Mouse (Mus musculus) embryonic facial prominence, embryonic 14.5 days (tissue): ENCODE measurements at regions not wholly inside any gene's neighbourhood (a gene's known extent, or its start where the extent isn't known, plus 50 kb on each side); places are given as distances from the start of the nearest gene placed in this dataset.

Source experiments
- ATAC-seq: fragments of 200-750 bp; cut with Nextera tagmentation; 2 replicates; pipeline ENCODE4 v1.8.0; 2017; ENCODE audit warnings: low read depth, moderate number of reproducible peaks, moderate TSS enrichment
- DNase-seq: peaks from one replicate; pipeline ENCODE4 v3.0.0-alpha.2; 2015; ENCODE audit warnings: low spot score
- H3K27ac ChIP-seq: fragments of 300-500 bp; sonication (generic); replicated peaks from 2 replicates; pipeline ENCODE4 v1.5.1; 2014; ENCODE audit warnings: low read depth, mild to moderate bottlenecking, low read length, moderate library complexity
- H3K27me3 ChIP-seq: fragments of 300-500 bp; sonication (generic); replicated peaks from 2 replicates; pipeline ENCODE4 v1.6.1; 2014; ENCODE audit warnings: low read length; ENCODE audit not compliant: control insufficient read depth, insufficient read depth
- H3K36me3 ChIP-seq: fragments of 300-500 bp; sonication (generic); 2 replicates; pipeline ENCODE4 v1.6.1; 2014; ENCODE audit warnings: low read length, mixed read lengths; ENCODE audit not compliant: control insufficient read depth, insufficient read depth
- H3K4me1 ChIP-seq: fragments of 300-500 bp; sonication (generic); 2 replicates; pipeline ENCODE4 v1.6.1; 2014; ENCODE audit warnings: antibody characterized with exemption, low read length; ENCODE audit not compliant: control insufficient read depth, insufficient read depth
- H3K4me2 ChIP-seq: fragments of 300-500 bp; sonication (generic); 2 replicates; pipeline ENCODE4 v1.6.1; 2014; ENCODE audit warnings: low read depth, mild to moderate bottlenecking, low read length, moderate library complexity, mixed read lengths
- H3K4me3 ChIP-seq: fragments of 300-500 bp; sonication (generic); 2 replicates; pipeline ENCODE4 v1.5.1; 2014; ENCODE audit warnings: low read depth, mild to moderate bottlenecking, low read length
- H3K9ac ChIP-seq: fragments of 300-500 bp; sonication (generic); 2 replicates; pipeline ENCODE4 v1.6.1; 2014; ENCODE audit warnings: low read depth, mild to moderate bottlenecking, low read length, moderate library complexity, mixed read lengths
- H3K9me3 ChIP-seq: fragments of 300-500 bp; sonication (generic); 2 replicates; pipeline ENCODE4 v1.6.1; 2016; ENCODE audit warnings: low read length; ENCODE audit not compliant: control insufficient read depth
- WGBS: fragments of 180-500 bp; shearing (Covaris S2); extraction: QIAGEN DNeasy Blood & Tissue Kit; methylation state at CpG from one replicate; pipeline ENCODE4 v1.1.7; 2014; 5-methylcytosine and 5-hydroxymethylcytosine counted together

- Histone ChIP-seq H3K4me3 (no peak overlapping the region), H3K27ac (no peak overlapping the region), H3K4me1 (no peaks in the 10 kb centered on the region), H3K9me3 (no peaks in the 10 kb centered on the region), H3K36me3 (no peaks in the 10 kb centered on the region), H3K27me3 (no peaks in the 10 kb centered on the region), H3K9ac (no peak overlapping the region), H3K4me2 (no peak overlapping the region)
- DNase-seq = peak; percentile 13
- WGBS = 57% methylated on average over 19 of the region's 19 CpGs
- ATAC-seq = peak; percentile 57; the same call in 1 of the 2 replicates
Observed at GRCm38 (mm10) chr13:69331537-69332435, 201.8 kb upstream of the Nsun2 start.

GRCm38 (mm10) chr13:69343806-69344205, 189.7 kb upstream of the Nsun2 start:
- ATAC-seq = no peak
- H3K36me3 ChIP-seq = no peaks in the 10 kb centered on the region

DNA sequence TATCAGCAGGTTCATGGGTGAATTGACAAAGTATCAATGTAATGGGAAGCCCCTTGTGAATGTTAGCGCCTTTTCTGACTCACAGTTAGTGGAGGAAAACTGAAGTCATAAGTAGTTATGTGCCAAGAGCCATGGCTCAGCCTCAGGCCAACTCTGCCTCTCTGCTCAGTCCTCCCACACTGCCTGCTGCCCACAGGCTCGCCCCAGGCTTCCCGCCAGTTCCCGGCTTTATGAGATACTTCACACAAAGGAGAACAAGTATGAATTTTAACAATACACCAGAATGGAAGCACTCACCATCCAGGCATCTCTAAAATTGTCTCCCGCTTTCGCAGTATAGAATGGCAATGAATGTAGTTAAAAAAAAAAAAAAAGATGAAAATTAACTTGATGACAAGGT, 176.1 kb upstream of the Nsun2 start:
- DNase-seq (no peak), ATAC-seq (no peak)
- Histone ChIP-seq H3K4me2 (no peak overlapping the region), H3K9ac (no peak overlapping the region), H3K36me3 (no peaks in the 10 kb centered on the region), H3K27ac (no peak overlapping the region), H3K4me3 (no peak overlapping the region), H3K4me1 (no peaks in the 10 kb centered on the region), H3K27me3 (no peaks in the 10 kb centered on the region), H3K9me3 (no peaks in the 10 kb centered on the region)
- 85% methylated on average over 6 of the region's 6 CpGs for WGBS

More at GRCm38 (mm10) chr13:69343806-69344205, 189.7 kb upstream of the Nsun2 start:
- H3K27me3 ChIP-seq = no peaks in the 10 kb centered on the region
- no peak overlapping the region for H3K4me3 ChIP-seq
- H3K9me3 ChIP-seq = no peaks in the 10 kb centered on the region
- no peak overlapping the region for H3K4me2 ChIP-seq
- no peak overlapping the region for H3K27ac ChIP-seq
- DNase-seq = no peak
- H3K9ac ChIP-seq = no peak overlapping the region
- no peaks in the 10 kb centered on the region for H3K4me1 ChIP-seq

- DNase-seq = no peak
- 59% methylated on average over 1 of the region's 1 CpGs for WGBS
- no peak for ATAC-seq
- Histone ChIP-seq H3K36me3 (no peaks in the 10 kb centered on the region), H3K27me3 (no peaks in the 10 kb centered on the region), H3K9me3 (peaks cover 12% of the 10 kb centered on the region; the same call in 1 of the 2 replicates), H3K9ac (no peak overlapping the region), H3K27ac (no peak overlapping the region), H3K4me2 (no peak overlapping the region), H3K4me1 (no peaks in the 10 kb centered on the region), H3K4me3 (no peak overlapping the region)
Observed at GRCm38 (mm10) chr13:69365880-69366490, 167.6 kb upstream of the Nsun2 start.

- Histone ChIP-seq H3K9me3 (peaks cover 7% of the 10 kb centered on the region; the same call in 1 of the 2 replicates), H3K4me1 (no peaks in the 10 kb centered on the region), H3K27ac (no peak overlapping the region), H3K36me3 (no peaks in the 10 kb centered on the region), H3K4me3 (no peak overlapping the region), H3K9ac (no peak overlapping the region), H3K27me3 (no peaks in the 10 kb centered on the region), H3K4me2 (no peak overlapping the region)
- ATAC-seq (no peak), DNase-seq (no peak)
- WGBS = 76% methylated on average over 6 of the region's 6 CpGs
Observed at GRCm38 (mm10) chr13:69373101-69373815, 160.3 kb upstream of the Nsun2 start.

- Histone ChIP-seq H3K27ac (no peak overlapping the region), H3K4me2 (no peak overlapping the region), H3K9ac (no peak overlapping the region), H3K4me3 (no peak overlapping the region), H3K9me3 (peaks cover 2% of the 10 kb centered on the region; the same call in 1 of the 2 replicates), H3K4me1 (no peaks in the 10 kb centered on the region), H3K36me3 (no peaks in the 10 kb centered on the region), H3K27me3 (no peaks in the 10 kb centered on the region)
- WGBS = 70% methylated on average over 1 of the region's 1 CpGs
- no peak for ATAC-seq
- no peak for DNase-seq
Observed at GRCm38 (mm10) chr13:69373816-69374142, 159.8 kb upstream of the Nsun2 start.

DNA sequence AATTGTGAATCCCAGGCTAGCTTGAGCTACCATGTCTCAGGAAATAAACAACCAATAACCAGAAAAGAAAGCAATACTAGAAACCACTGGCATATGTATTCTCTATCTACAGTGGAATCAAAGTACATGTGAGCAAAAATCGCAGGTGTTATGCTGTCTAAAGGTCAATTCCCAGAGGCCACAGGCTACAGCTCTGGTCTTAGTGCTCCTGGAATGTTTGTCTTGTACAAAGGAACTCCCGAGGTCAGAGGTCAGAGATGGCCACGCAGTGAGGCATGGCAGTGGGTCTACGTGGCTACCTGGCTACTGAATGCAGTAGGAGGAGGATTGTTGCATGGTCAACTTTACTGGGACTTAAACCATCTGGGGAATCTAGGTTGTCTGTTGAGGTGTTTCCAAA, 153.1 kb upstream of the Nsun2 start:
- no peak overlapping the region for H3K4me3 ChIP-seq
- ATAC-seq (no peak), DNase-seq (no peak)
- 59% methylated on average over 4 of the region's 4 CpGs for WGBS
- H3K36me3 ChIP-seq = no peaks in the 10 kb centered on the region
- no peak overlapping the region for H3K4me2 ChIP-seq
- no peak overlapping the region for H3K9ac ChIP-seq
- H3K27me3 ChIP-seq = no peaks in the 10 kb centered on the region
- no peaks in the 10 kb centered on the region for H3K4me1 ChIP-seq
- H3K9me3 ChIP-seq = no peaks in the 10 kb centered on the region
- H3K27ac ChIP-seq = no peak overlapping the region

DNA sequence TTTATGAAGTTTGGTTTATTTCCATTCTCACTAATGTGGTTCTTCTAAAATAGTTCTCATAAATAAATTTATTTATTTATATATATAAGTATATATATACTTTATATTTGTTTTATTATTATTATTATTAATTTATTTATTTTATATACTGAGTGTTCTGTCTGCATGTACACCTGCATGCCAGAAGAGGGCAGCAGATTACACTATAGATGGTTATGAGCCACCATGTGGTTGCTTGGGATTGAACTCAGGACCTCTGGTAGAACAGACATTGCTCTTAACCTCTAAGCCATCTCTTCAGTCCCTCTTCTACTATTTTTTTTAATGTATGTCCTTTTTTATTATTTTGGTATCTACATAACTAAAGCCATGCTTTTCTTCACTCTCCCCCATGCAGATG, 148.8 kb upstream of the Nsun2 start:
- no peak overlapping the region for H3K9ac ChIP-seq
- DNase-seq = no peak
- no peak for ATAC-seq
- H3K27me3 ChIP-seq = no peaks in the 10 kb centered on the region
- H3K9me3 ChIP-seq = no peaks in the 10 kb centered on the region
- no peak overlapping the region for H3K4me2 ChIP-seq
- no peak overlapping the region for H3K27ac ChIP-seq
- H3K4me1 ChIP-seq = no peaks in the 10 kb centered on the region
- H3K36me3 ChIP-seq = no peaks in the 10 kb centered on the region
- H3K4me3 ChIP-seq = no peak overlapping the region
